10 mouse cellular contexts compared by ENCODE assay signal in genomic region chr16:18383045-18383726, GRCm38 (mm10). TPM values are rescaled to one million over a fixed set of nuclear protein-coding genes. Genes with fewer than 3 reads are reported as not detected.
DNase-seq lines count a peak whose midpoint lies in the region; ATAC-seq and TF ChIP-seq lines count a peak whose summit lies in the region.
"Had no signal": no experiment of that assay in that cellular context is flagged by ENCODE, and none has a peak within 500 bp of the region (broad histone marks: within the 10 kb centered on the region; RNA-seq: fewer than 3 reads in every experiment).

No protein-coding gene starts in this region.

- H3K4me2 ChIP-seq in heart, postnatal 0 days (ENCODE audit: low read depth, low read length), result no peak overlapping the region
- no peak overlapping the region for H3K4me2 ChIP-seq in stomach, postnatal 0 days (replicated peaks; ENCODE audit: low read depth)
- H3K4me2 ChIP-seq: stomach, embryonic 15.5 days had no signal

- no peak overlapping the region for H3K9ac ChIP-seq in heart, postnatal 0 days (replicated peaks; ENCODE audit: low read depth, low read length)
- H3K9ac ChIP-seq in stomach, postnatal 0 days (ENCODE audit: low read length), result no peak overlapping the region
- H3K9ac ChIP-seq: stomach, embryonic 15.5 days had no signal

- TF ChIP-seq CTCF in spleen, adult 2 months (IDR thresholded peaks at IDR 0.05; ENCODE audit: extremely low read depth, insufficient read depth, insufficient read length, insufficient replicate concordance), result no peak
- TF ChIP-seq CTCF in heart, postnatal 0 days (IDR thresholded peaks at IDR 0.05; ENCODE audit: low read depth), result no peak
- no peak for TF ChIP-seq CTCF in stomach, postnatal 0 days (IDR thresholded peaks at IDR 0.05; ENCODE audit: low read depth)

- no peaks in the 10 kb centered on the region for H3K27me3 ChIP-seq in spleen, adult 2 months (ENCODE audit: control insufficient read depth, insufficient read depth, low read length)
- H3K27me3 ChIP-seq in heart, postnatal 0 days (ENCODE audit: control insufficient read depth, insufficient read depth, low read length), result no peaks in the 10 kb centered on the region
- no peaks in the 10 kb centered on the region for H3K27me3 ChIP-seq in stomach, postnatal 0 days (ENCODE audit: control insufficient read depth, insufficient read depth, low read length)
- H3K27me3 ChIP-seq: stomach, embryonic 15.5 days had no signal

- 84% methylated on average over 9 of the region's 9 CpGs for WGBS in spleen, adult 2 months
- 57% methylated on average over 9 of the region's 9 CpGs for WGBS in heart, postnatal 0 days
- WGBS in stomach, postnatal 0 days, result 73% methylated on average over 9 of the region's 9 CpGs

- H3K9me3 ChIP-seq in heart, postnatal 0 days (replicated peaks; ENCODE audit: control insufficient read depth, low read length), result no peaks in the 10 kb centered on the region
- H3K9me3 ChIP-seq in stomach, postnatal 0 days (ENCODE audit: control insufficient read depth, low read length), result no peaks in the 10 kb centered on the region
- H3K9me3 ChIP-seq: stomach, embryonic 15.5 days had no signal

- peak; percentile 60 for ATAC-seq in heart, postnatal 0 days (ENCODE audit: insufficient read depth, low read depth)
- no peak for ATAC-seq in stomach, postnatal 0 days (ENCODE audit: low FRiP score, low TSS enrichment)
- ATAC-seq in granulocyte monocyte progenitor cell, adult 5-6 weeks (replicated peaks; ENCODE audit: poor library complexity, severe bottlenecking), result no peak

- intact Hi-C loops in heart, postnatal 25 days (cut with DNase I), result no loop called here

- no peak overlapping the region for H3K4me3 ChIP-seq in spleen, adult 2 months (ENCODE audit: extremely low read depth, insufficient read depth, insufficient read length)
- H3K4me3 ChIP-seq in heart, postnatal 0 days (ENCODE audit: low read depth, low read length), result no peak overlapping the region
- no peak overlapping the region for H3K4me3 ChIP-seq in stomach, postnatal 0 days (ENCODE audit: low read depth, low read length)
- H3K4me3 ChIP-seq: stomach, embryonic 15.5 days had no signal

- TF ChIP-seq POLR2A in spleen, adult 2 months (IDR thresholded peaks at IDR 0.05; ENCODE audit: low read depth, low read length), result no peak

- H3K4me1 ChIP-seq in spleen, adult 2 months (ENCODE audit: control insufficient read depth, insufficient read depth, insufficient read length), result peaks cover 4% of the 10 kb centered on the region; the same call in 1 of the 2 replicates
- H3K4me1 ChIP-seq in heart, postnatal 0 days (ENCODE audit: control insufficient read depth, insufficient read depth), result peaks cover 37% of the 10 kb centered on the region
- H3K4me1 ChIP-seq in stomach, postnatal 0 days (replicated peaks; ENCODE audit: control insufficient read depth, insufficient read depth), result no peaks in the 10 kb centered on the region

- H3K36me3 ChIP-seq in spleen, adult 2 months (ENCODE audit: control insufficient read depth, insufficient read depth, low read length), result no peaks in the 10 kb centered on the region
- H3K36me3 ChIP-seq in heart, postnatal 0 days (replicated peaks; ENCODE audit: control insufficient read depth, insufficient read depth, low read length), result no peaks in the 10 kb centered on the region
- no peaks in the 10 kb centered on the region for H3K36me3 ChIP-seq in stomach, postnatal 0 days (ENCODE audit: control insufficient read depth, insufficient read depth, low read length)
- H3K36me3 ChIP-seq: stomach, embryonic 15.5 days had no signal

- peak; percentile 94 for DNase-seq in heart, adult 11 months
- DNase-seq in heart, postnatal 25 days (ENCODE audit: low spot score), result no peak
- DNase-seq in spleen, adult 2 months (ENCODE audit: low read depth in 1 of 2, low spot score in 2 of 2), result no peak
- DNase-seq in spleen, postnatal 14 days (ENCODE audit: low spot score in 2 of 2), result no peak
- peak; percentile 59 for DNase-seq in heart, postnatal 0 days (ENCODE audit: low spot score)
- peak; percentile 11 for DNase-seq in stomach, postnatal 0 days (ENCODE audit: low spot score)
- DNase-seq in left cerebral cortex, adult 18-20 months (ENCODE audit: low spot score in 2 of 2), result no peak

- peak overlapping the region; percentile 25 for H3K27ac ChIP-seq in spleen, adult 2 months (ENCODE audit: insufficient read depth, low read length)
- H3K27ac ChIP-seq in heart, postnatal 0 days (ENCODE audit: low read depth), result peak overlapping the region; percentile 14; the same call in 1 of the 2 replicates
- 0 out of 2 replicates have a peak overlapping the region, but pooled peaks have one; percentile 13 for H3K27ac ChIP-seq in stomach, postnatal 0 days (replicated peaks)
- H3K27ac ChIP-seq: macrophage had no signal

- TF ChIP-seq EP300 in heart, postnatal 0 days (IDR thresholded peaks at IDR 0.05; ENCODE audit: low read depth), result no peak
- no peak for TF ChIP-seq EP300 in stomach, postnatal 0 days (optimal IDR thresholded peaks at IDR 0.05)

RNA-seq across cellular contexts. Expression of gene Arvcf, which starts 35.2 kb away (rescaled TPM):
- total RNA-seq in heart, postnatal 25 days (2021), result 10 to 100 TPM; 18.6 to 21.7 TPM
- 55.9 and 57.1 TPM in 2 replicates for polyA plus RNA-seq in spleen, adult 2 months (2012; rRNA removed)
- 62.1 and 95.5 TPM in 2 replicates for total RNA-seq in heart, postnatal 0 days (2014; rRNA removed; ENCODE audit: low replicate concordance)
- 22.5 and 22.6 TPM in 2 replicates for polyA plus RNA-seq in heart, postnatal 0 days (2015; fragmentation: Nextera tagmentation; extraction: Ambion mirVana)
- polyA plus RNA-seq in stomach, postnatal 0 days (2015; fragmentation: Nextera tagmentation; extraction: Ambion mirVana), result 7.8 and 8.7 TPM in 2 replicates
- 10 to 100 TPM; 40.7 TPM for total RNA-seq in left cerebral cortex, adult 18-20 months (2021)
- 1.8 and 1.9 TPM in 2 replicates for total RNA-seq in granulocyte monocyte progenitor cell, adult 5-6 weeks (2014; fragmentation: Nextera tagmentation)
- total RNA-seq in granulocyte monocyte progenitor cell, adult 5-6 weeks (2017), result 0.21 and 2.8 TPM in 2 replicates

RNA-seq across cellular contexts. Expression of gene Tango2, which starts 35.3 kb away (rescaled TPM):
- 100 to 1,000 TPM; 147 TPM for total RNA-seq in heart, postnatal 25 days (2021)
- polyA plus RNA-seq in spleen, adult 2 months (2012; rRNA removed), result 29.4 and 31.1 TPM in 2 replicates
- total RNA-seq in heart, postnatal 0 days (2014; rRNA removed; ENCODE audit: low replicate concordance), result 55.3 and 56.9 TPM in 2 replicates
- 65.8 and 69.0 TPM in 2 replicates for polyA plus RNA-seq in heart, postnatal 0 days (2015; fragmentation: Nextera tagmentation; extraction: Ambion mirVana)
- polyA plus RNA-seq in stomach, postnatal 0 days (2015; fragmentation: Nextera tagmentation; extraction: Ambion mirVana), result 16.2 and 16.9 TPM in 2 replicates
- 100 to 1,000 TPM; 137 to 148 TPM for total RNA-seq in left cerebral cortex, adult 18-20 months (2021)
- 20.3 and 30.5 TPM in 2 replicates for total RNA-seq in granulocyte monocyte progenitor cell, adult 5-6 weeks (2014; fragmentation: Nextera tagmentation)
- 5.4 and 8.8 TPM in 2 replicates for total RNA-seq in granulocyte monocyte progenitor cell, adult 5-6 weeks (2017)

RNA-seq across cellular contexts. Expression of gene Txnrd2, which starts 43.0 kb away (rescaled TPM):
- total RNA-seq in heart, postnatal 25 days (2021), result 10 to 100 TPM; 36.1 to 38.2 TPM
- 22.3 and 29.0 TPM in 2 replicates for polyA plus RNA-seq in spleen, adult 2 months (2012; rRNA removed)
- total RNA-seq in heart, postnatal 0 days (2014; rRNA removed; ENCODE audit: low replicate concordance), result 12.7 and 14.7 TPM in 2 replicates
- polyA plus RNA-seq in heart, postnatal 0 days (2015; fragmentation: Nextera tagmentation; extraction: Ambion mirVana), result 40.0 and 41.2 TPM in 2 replicates
- polyA plus RNA-seq in stomach, postnatal 0 days (2015; fragmentation: Nextera tagmentation; extraction: Ambion mirVana), result 16.2 and 16.8 TPM in 2 replicates
- total RNA-seq in left cerebral cortex, adult 18-20 months (2021), result 10 to 100 TPM; 19.4 to 21.3 TPM
- total RNA-seq in granulocyte monocyte progenitor cell, adult 5-6 weeks (2014; fragmentation: Nextera tagmentation), result 13.1 and 28.8 TPM in 2 replicates
- 8.8 and 9.7 TPM in 2 replicates for total RNA-seq in granulocyte monocyte progenitor cell, adult 5-6 weeks (2017)

RNA-seq across cellular contexts. Expression of gene Comt, which starts 43.5 kb away (rescaled TPM):
- 100 to 1,000 TPM; 112 TPM for total RNA-seq in heart, postnatal 25 days (2021)
- polyA plus RNA-seq in spleen, adult 2 months (2012; rRNA removed), result 64.7 and 87.1 TPM in 2 replicates
- total RNA-seq in heart, postnatal 0 days (2014; rRNA removed; ENCODE audit: low replicate concordance), result 160 and 168 TPM in 2 replicates
- 155 and 158 TPM in 2 replicates for polyA plus RNA-seq in heart, postnatal 0 days (2015; fragmentation: Nextera tagmentation; extraction: Ambion mirVana)
- 95.1 and 99.6 TPM in 2 replicates for polyA plus RNA-seq in stomach, postnatal 0 days (2015; fragmentation: Nextera tagmentation; extraction: Ambion mirVana)
- 10 to 100 TPM; 90.5 to 91.4 TPM for total RNA-seq in left cerebral cortex, adult 18-20 months (2021)
- total RNA-seq in granulocyte monocyte progenitor cell, adult 5-6 weeks (2014; fragmentation: Nextera tagmentation), result 40.4 and 48.4 TPM in 2 replicates
- total RNA-seq in granulocyte monocyte progenitor cell, adult 5-6 weeks (2017), result 34.1 and 34.6 TPM in 2 replicates

Comparison
In these comparisons a context has a peak if more than half of its experiments do, and no peak if none do; other contexts are left out.
1. DNase-seq: peak in heart, adult 11 months (single experiment), heart, postnatal 0 days (single experiment) and stomach, postnatal 0 days (single experiment); none in heart, postnatal 25 days (single experiment), spleen, adult 2 months (0 of 2), spleen, postnatal 14 days (0 of 2) and left cerebral cortex, adult 18-20 months (0 of 2).
2. RNA of gene Arvcf, which starts 35.2 kb away (total RNA-seq): 62.1 to 95.5 TPM in heart, postnatal 0 days, 40.7 TPM in left cerebral cortex, adult 18-20 months and 18.6 to 21.7 TPM in heart, postnatal 25 days; 0.21 to 2.8 TPM in granulocyte monocyte progenitor cell, adult 5-6 weeks; every median in the first group is over 4 times any median in the second.
3. Peak in every context shown above with its lines, with median percentiles within 50 percentile points of each other: H3K27ac ChIP-seq.